Mouse (Mus musculus) testis, postnatal 10 days (tissue): ENCODE measurements at regions not wholly inside any gene's neighbourhood (a gene's known extent, or its start where the extent isn't known, plus 50 kb on each side); places are given as distances from the start of the nearest gene placed in this dataset.
A peak's percentile ranks its signal among the peaks of the same experiment; 100 is the strongest.

Experiments
- DNase-seq: peaks from one replicate; pipeline ENCODE4 v3.0.0; 2021; ENCODE audit warnings: low spot score

- DNase-seq: no peak
Observed at GRCm38 (mm10) chr19:56177231-56177745, 109.6 kb upstream of the Habp2 start.

GRCm38 (mm10) chr19:56185756-56186155 lies 101.2 kb upstream of the Habp2 start:
- no peak for DNase-seq

- no peak for DNase-seq
Observed at GRCm38 (mm10) chr19:56189185-56189584, 97.8 kb upstream of the Habp2 start.

DNA sequence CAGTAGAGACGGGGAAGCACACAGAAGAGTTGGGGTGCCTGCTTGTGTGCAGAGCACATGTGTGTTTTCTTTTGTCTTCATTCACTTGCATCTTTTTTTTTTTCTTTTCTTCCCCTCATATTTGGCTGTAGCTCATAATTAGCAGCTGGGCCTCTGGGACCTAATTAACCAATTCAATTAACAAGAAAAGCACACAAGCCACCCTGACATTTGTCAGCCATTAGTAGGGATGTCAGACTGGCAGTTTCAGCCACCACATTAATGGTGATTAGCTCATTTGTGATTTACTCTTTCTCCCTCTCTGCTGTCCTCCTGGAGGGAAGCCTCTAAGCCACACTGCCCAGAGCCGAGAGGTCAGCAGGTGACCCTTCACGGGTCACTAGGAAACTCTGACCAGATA lies 96.7 kb upstream of the Habp2 start:
- no peak for DNase-seq

DNA sequence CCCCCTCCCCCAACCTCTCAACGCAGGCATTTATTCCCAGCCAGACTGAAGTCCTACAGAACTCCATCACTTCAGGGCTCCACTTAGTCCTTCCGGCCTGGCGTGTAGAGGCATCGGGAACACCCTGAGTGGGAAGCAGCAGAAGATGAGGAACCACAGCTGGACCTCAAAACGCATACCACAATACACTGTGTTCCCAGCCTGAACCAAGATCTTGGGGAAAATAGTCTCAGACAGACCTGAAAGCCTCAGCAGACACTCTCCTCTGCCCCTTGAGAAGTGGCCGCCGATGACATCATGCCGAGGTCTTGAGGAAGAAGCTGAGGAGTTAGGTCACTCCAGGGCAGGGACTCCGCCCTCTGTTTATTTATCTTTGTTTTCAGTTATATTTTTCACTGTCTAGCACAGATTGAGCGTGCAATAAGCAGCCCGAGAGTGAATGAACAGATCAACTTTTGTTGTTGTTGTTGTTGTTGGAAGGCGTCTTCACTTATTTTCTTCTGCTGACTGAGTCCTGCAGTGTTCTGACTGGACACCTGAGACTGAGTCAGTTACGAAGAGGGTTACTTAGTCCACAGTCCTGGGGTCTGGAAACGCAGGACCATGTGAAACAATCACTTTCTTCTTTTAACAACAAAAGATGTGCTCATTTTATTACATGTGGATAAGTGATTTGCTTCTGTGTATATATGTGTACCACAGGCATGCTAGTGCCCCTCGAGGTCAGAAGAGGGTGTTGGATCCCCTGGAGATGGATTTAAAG lies 88.3 kb upstream of the Habp2 start:
- DNase-seq: no peak

DNA sequence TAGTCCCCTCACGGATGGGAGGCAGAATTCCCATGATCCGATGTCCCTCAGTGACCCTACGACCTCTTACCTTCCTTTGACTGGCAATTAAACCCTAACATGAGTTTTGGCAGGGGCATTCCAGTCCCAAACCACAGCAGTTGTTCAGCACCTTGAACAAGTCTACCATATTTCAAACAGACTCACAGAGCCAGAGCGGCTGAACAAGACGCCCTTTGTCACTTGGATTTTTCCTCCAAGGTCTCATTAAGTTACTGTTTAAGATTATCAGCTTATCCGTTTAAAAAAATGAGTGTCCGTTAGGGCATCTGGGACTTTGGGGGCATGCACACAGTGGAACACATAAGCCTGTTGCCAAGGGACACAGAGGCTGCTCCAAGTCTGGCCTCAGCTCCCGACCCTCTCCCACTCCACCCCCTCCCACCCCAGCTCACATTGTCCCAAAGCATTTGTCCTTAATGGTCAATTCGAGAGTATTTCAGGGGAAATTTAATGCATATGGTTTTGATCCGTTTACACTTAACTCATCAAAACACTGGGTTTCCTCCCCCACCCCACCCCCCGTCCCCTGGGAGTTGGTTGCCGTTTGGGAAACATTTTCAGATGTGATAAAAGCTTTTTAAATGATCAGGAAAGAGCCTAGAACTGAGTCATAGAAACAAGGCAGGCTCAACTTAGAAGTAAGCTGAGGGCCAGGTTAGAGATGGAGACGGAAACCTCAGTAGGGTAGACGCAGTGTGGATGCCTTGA lies 87.4 kb upstream of the Habp2 start:
- DNase-seq: no peak

- no peak for DNase-seq
Observed at GRCm38 (mm10) chr19:56201007-56201682, 85.8 kb upstream of the Habp2 start.

- peak; percentile 74 for DNase-seq
Observed at GRCm38 (mm10) chr19:56201738-56202480, 85.0 kb upstream of the Habp2 start.

DNA sequence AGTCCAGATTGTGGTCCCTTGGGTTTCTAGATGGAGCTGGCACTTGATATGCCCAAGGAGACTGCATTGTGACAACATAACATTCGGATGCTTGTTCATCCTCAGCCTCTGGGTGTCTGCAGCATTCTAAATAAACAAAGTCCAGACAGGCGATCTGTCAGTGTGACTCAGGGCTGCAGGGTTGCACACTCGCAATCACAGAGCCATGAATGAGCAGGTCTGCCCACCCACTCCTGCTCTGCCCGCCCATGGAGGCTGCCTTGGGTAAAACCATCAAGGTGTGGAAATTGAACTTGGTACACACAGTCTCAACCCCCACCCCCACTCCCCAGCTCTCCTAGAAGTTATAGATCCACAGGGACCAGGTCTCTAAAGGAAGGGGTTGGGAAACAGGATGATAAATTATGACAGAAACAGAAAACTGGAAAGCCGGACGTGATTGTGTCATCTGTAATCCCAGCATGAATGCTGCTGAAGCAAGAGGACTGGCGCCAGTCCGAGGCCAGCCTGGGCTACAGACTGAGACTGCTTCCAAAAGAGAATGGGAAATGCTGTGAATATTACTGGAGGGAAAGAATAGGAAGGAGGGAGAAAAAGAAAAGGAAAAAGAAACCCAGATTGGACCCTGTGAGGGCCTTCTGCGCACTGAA lies 84.3 kb upstream of the Habp2 start:
- DNase-seq: no peak

DNA sequence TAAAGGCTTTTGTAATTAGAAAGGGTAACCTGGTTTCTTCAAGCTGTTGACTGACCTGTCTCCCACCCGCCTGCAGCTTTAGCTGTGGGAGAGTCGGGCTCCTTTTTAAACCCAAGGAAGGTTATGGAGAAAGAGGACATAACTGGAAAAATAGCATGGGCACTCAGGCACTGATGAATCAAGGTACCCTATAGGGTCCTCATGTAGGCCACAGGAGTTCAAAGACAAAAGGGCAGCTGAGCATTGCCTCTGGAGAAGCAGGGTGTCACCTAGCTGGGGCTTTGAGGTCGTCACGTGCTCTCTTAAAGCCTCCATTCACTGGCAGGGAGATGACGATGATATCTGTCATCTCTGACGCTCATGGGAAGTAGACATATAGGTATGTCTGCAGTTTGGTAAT lies 68.4 kb upstream of the Habp2 start:
- no peak for DNase-seq

- no peak for DNase-seq
Observed at GRCm38 (mm10) chr19:56220724-56221407, 66.1 kb upstream of the Habp2 start.

DNA sequence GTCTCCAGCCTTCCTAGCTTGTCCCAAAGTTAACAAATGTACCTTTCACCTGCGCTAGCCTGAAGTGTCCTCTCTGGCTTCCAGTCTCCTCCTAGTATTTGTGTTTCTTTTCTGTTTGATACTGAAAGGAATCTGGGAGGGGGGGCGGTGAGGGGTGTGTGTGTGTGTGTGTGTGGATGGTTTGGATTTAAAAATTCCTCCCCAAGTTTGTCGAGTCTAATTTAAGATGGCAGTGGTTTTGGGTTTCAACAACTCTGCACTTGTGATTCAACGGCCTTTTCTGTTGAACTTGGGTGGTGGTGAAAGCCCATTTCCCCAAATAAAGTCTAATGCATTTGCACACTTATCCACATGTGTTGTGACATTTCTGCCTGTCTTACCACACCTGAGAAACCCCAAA lies 64.4 kb upstream of the Habp2 start:
- no peak for DNase-seq

GRCm38 (mm10) chr19:56225039-56225438 lies 61.9 kb upstream of the Habp2 start:
- no peak for DNase-seq

- no peak for DNase-seq
Observed at GRCm38 (mm10) chr19:56225518-56225917, 61.4 kb upstream of the Habp2 start.

- no peak for DNase-seq
Observed at GRCm38 (mm10) chr19:56228586-56228985, 58.4 kb upstream of the Habp2 start.

GRCm38 (mm10) chr19:56231430-56231829 lies 55.5 kb upstream of the Habp2 start:
- DNase-seq: no peak

- DNase-seq: no peak
Observed at GRCm38 (mm10) chr19:56231849-56232248, 55.1 kb upstream of the Habp2 start.

GRCm38 (mm10) chr19:56232269-56232668 lies 54.7 kb upstream of the Habp2 start:
- DNase-seq: no peak

DNA sequence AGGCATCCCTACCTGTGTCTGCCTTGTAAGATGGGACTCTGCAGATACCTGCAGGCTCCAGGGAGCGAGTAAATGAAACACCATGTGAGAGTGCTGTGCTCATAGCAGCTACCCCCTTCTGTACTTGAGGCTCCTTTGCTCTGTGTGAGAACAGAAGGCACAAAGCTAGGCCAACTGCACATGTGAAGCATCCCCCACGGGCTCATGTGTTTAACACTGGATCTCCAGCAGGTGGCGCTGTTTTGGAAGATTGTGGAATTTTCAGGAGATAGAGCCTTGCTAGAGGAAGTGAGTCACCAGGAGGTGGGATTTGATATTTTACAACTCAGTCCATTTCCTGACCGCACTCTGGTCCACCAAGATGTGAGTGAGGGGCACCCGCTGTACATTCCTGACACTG lies 54.0 kb upstream of the Habp2 start:
- peak; percentile 55 for DNase-seq

GRCm38 (mm10) chr19:56235040-56235439 lies 51.9 kb upstream of the Habp2 start:
- no peak for DNase-seq
